Mouse (Mus musculus) megakaryocyte-erythroid progenitor cell, adult 5-6 weeks (primary cell): ENCODE results near the gene Gpr107. TPM values are rescaled to one million over a fixed set of nuclear protein-coding genes. Genes with fewer than 3 reads are reported as not detected.

Source experiments
- ATAC-seq: replicated peaks from 2 replicates; pipeline ENCODE4 v1.8.0; 2016; ENCODE audit warnings: mild to moderate bottlenecking, inconsistent platforms; ENCODE audit not compliant: severe bottlenecking, poor library complexity, low FRiP score, low TSS enrichment
- total RNA-seq, 2 experiments: library from RNA; stranded (forward) in 1 of 2; stranded (reverse) in 1 of 2; fragments of 200-1000, 215-1000 nt in 1 of 2; fragments of >200 nt in 1 of 2; fragmentation: Nextera tagmentation in 1 of 2; gene quantifications; 2 replicates each; pipeline ENCODE4 v1.2.3; 2014 to 2017

The Gpr107 gene
- total RNA-seq, 2 experiments from 2014 or later, result 15.0 to 19.6 TPM

GRCm38 (mm10) chr2:31260549-31260948, 108.4 kb downstream of the Gpr107 start:
- ATAC-seq, result no peak

GRCm38 (mm10) chr2:31263039-31263461, 110.9 kb downstream of the Gpr107 start:
- no peak for ATAC-seq

DNA sequence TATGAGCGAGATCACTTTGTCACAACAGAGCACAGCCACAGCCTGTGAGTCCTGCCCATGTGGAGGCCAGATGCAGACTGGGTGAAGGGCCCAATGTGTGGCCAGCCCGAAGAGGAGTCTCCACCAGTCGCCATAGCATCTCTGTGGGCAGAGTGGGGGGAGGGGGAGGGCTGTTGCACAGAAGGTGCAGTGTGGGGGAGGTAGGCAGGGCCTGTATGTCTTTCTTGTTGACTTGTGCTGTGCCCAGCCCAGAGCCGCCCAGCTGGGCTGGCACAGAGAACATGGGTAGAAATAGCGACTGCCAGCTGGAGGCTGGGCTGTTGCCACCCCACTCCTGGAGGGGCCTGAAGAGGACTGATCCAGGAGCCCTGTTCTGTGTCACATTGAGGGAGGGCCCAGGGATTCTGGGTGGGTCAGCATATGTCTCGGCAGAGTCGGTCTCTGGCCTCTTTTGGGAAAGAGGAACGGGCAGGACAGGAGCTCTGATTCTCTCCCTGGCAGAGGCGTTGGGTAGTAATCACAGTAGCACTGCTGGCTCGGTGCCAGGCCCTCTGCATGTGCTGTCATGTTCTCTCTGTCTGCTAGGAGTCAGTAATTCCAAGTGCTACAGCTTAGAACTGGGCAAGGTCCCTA, 111.7 kb downstream of the Gpr107 start:
- no peak for ATAC-seq

- ATAC-seq, result no peak
Measured at GRCm38 (mm10) chr2:31267447-31267846, 115.3 kb downstream of the Gpr107 start.

Other genes with a start within 250 kb of the Gpr107 start
- not detected in 2 replicates for gene Ptges, start 222.5 kb upstream of the Gpr107 start, total RNA-seq (2014; fragmentation: Nextera tagmentation)
- gene Ptges, start 222.5 kb upstream of the Gpr107 start, total RNA-seq (2017), result 0.09 TPM in 1 of 2 replicates, not detected in the other
- gene Tor1b, start 199.4 kb upstream of the Gpr107 start, total RNA-seq (2014; fragmentation: Nextera tagmentation), result 37.2 and 49.8 TPM in 2 replicates
- 43.3 and 46.5 TPM in 2 replicates for gene Tor1b, start 199.4 kb upstream of the Gpr107 start, total RNA-seq (2017)
- 22.3 and 28.1 TPM in 2 replicates for gene Tor1a, start 184.4 kb upstream of the Gpr107 start, total RNA-seq (2014; fragmentation: Nextera tagmentation)
- gene Tor1a, start 184.4 kb upstream of the Gpr107 start, total RNA-seq (2017), result 28.3 and 46.0 TPM in 2 replicates
- gene BC005624, start 170.1 kb upstream of the Gpr107 start, total RNA-seq (2014; fragmentation: Nextera tagmentation), result 37.7 and 46.7 TPM in 2 replicates
- 70.5 and 93.3 TPM in 2 replicates for gene BC005624, start 170.1 kb upstream of the Gpr107 start, total RNA-seq (2017)
- 11.0 and 16.9 TPM in 2 replicates for gene Usp20, start 170.0 kb upstream of the Gpr107 start, total RNA-seq (2014; fragmentation: Nextera tagmentation)
- gene Usp20, start 170.0 kb upstream of the Gpr107 start, total RNA-seq (2017), result 3.2 and 14.1 TPM in 2 replicates
- 30.7 and 46.4 TPM in 2 replicates for gene Fnbp1, start 10.3 kb upstream of the Gpr107 start, total RNA-seq (2014; fragmentation: Nextera tagmentation)
- 16.0 and 36.4 TPM in 2 replicates for gene Fnbp1, start 10.3 kb upstream of the Gpr107 start, total RNA-seq (2017)
- 1.5 and 1.7 TPM in 2 replicates for gene Ncs1, start 93.5 kb downstream of the Gpr107 start, total RNA-seq (2014; fragmentation: Nextera tagmentation)
- 0.99 and 1.6 TPM in 2 replicates for gene Ncs1, start 93.5 kb downstream of the Gpr107 start, total RNA-seq (2017)
- gene Hmcn2, start 162.1 kb downstream of the Gpr107 start, total RNA-seq (2014; fragmentation: Nextera tagmentation), result 0.85 TPM in 1 of 2 replicates, not detected in the other
- not detected in 2 replicates for gene Hmcn2, start 162.1 kb downstream of the Gpr107 start, total RNA-seq (2017)